Mouse (Mus musculus) bone marrow, adult 2 months (tissue): ENCODE measurements at regions not wholly inside any gene's neighbourhood (a gene's known extent, or its start where the extent isn't known, plus 50 kb on each side); places are given as distances from the start of the nearest gene placed in this dataset.

Source experiments
- H3K27ac ChIP-seq: fragments of 200-500 bp; 2 replicates; pipeline ENCODE4 v1.5.1; 2012; ENCODE audit warnings: low read depth, mild to moderate bottlenecking, control low read depth, inconsistent platforms, low read length; ENCODE audit not compliant: control insufficient read depth, poor library complexity, insufficient read depth
- H3K4me1 ChIP-seq: fragments of 200-500 bp; 2 replicates; pipeline ENCODE4 v1.6.1; 2011; ENCODE audit warnings: low read length; ENCODE audit not compliant: control insufficient read depth, insufficient read depth
- H3K4me3 ChIP-seq: fragments of 200-500 bp; replicated peaks from 2 replicates; pipeline ENCODE3; 2011; ENCODE audit warnings: mild to moderate bottlenecking, low read depth, low read length, control low read depth; ENCODE audit not compliant: control insufficient read depth
- CTCF ChIP-seq: fragments of 200-500 bp; IDR thresholded peaks from 2 replicates; pipeline ENCODE4 v1.5.1; 2011; ENCODE audit warnings: low read length, control low read depth; ENCODE audit not compliant: control insufficient read depth, insufficient read depth
- POLR2A ChIP-seq: fragments of 200-500 bp; IDR thresholded peaks from 2 replicates; pipeline ENCODE4 v1.6.1; 2011; ENCODE audit warnings: low read depth, mild to moderate bottlenecking, control low read depth, low read length, borderline replicate concordance; ENCODE audit not compliant: control insufficient read depth
- WGBS: fragments of 180-500 bp; shearing (Covaris S2); methylation state at CpG from one replicate; pipeline ENCODE4 v1.1.7; 2018; 5-methylcytosine and 5-hydroxymethylcytosine counted together

- no peak for TF ChIP-seq CTCF
- no peak for TF ChIP-seq POLR2A
- WGBS = 67% methylated on average over 2 of the region's 2 CpGs
Measured at GRCm38 (mm10) chr11:89247991-89248390, 54.1 kb downstream of the Nog start.

GRCm38 (mm10) chr11:89243370-89243769 is 58.8 kb downstream of the Nog start:
- no peaks in the 10 kb centered on the region for H3K4me1 ChIP-seq
- 42% methylated on average over 3 of the region's 3 CpGs for WGBS
- TF ChIP-seq POLR2A (no peak), CTCF (peak; percentile 13; the same call in 1 of the 2 replicates)
- no peak overlapping the region for H3K27ac ChIP-seq
- H3K4me3 ChIP-seq = no peak overlapping the region

More at GRCm38 (mm10) chr11:89247991-89248390, 54.1 kb downstream of the Nog start:
- Histone ChIP-seq H3K4me1 (no peaks in the 10 kb centered on the region), H3K27ac (no peak overlapping the region), H3K4me3 (no peak overlapping the region)

- WGBS = 64% methylated on average over 2 of the region's 2 CpGs
- Histone ChIP-seq H3K27ac (no peak overlapping the region), H3K4me1 (no peaks in the 10 kb centered on the region), H3K4me3 (no peak overlapping the region)
- TF ChIP-seq CTCF = no peak
- TF ChIP-seq POLR2A = no peak
Measured at GRCm38 (mm10) chr11:89242130-89242529, 60.0 kb downstream of the Nog start.

- Histone ChIP-seq H3K4me3 (no peak overlapping the region), H3K27ac (no peak overlapping the region), H3K4me1 (no peaks in the 10 kb centered on the region)
- TF ChIP-seq POLR2A (no peak), CTCF (no peak)
- WGBS = 78% methylated on average over 9 of the region's 9 CpGs
Measured at GRCm38 (mm10) chr11:89239891-89240290, 62.2 kb downstream of the Nog start.

- H3K4me1 ChIP-seq = no peaks in the 10 kb centered on the region
- WGBS = 63% methylated on average over 3 of the region's 3 CpGs
- TF ChIP-seq CTCF (no peak), POLR2A (no peak)
- no peak overlapping the region for H3K4me3 ChIP-seq
- no peak overlapping the region for H3K27ac ChIP-seq
Measured at GRCm38 (mm10) chr11:89236904-89237303, 65.2 kb downstream of the Nog start.

GRCm38 (mm10) chr11:89232884-89233480 is 69.2 kb downstream of the Nog start:
- no peaks in the 10 kb centered on the region for H3K4me1 ChIP-seq
- no peak for TF ChIP-seq POLR2A
- no peak for TF ChIP-seq CTCF
- WGBS = 67% methylated on average over 9 of the region's 9 CpGs
- no peak overlapping the region for H3K27ac ChIP-seq
- no peak overlapping the region for H3K4me3 ChIP-seq

- no peak overlapping the region for H3K27ac ChIP-seq
- H3K4me3 ChIP-seq = no peak overlapping the region
- 62% methylated on average over 5 of the region's 5 CpGs for WGBS
- TF ChIP-seq POLR2A (no peak), CTCF (no peak)
- H3K4me1 ChIP-seq = no peaks in the 10 kb centered on the region
Measured at GRCm38 (mm10) chr11:89229726-89230125, 72.4 kb downstream of the Nog start.

GRCm38 (mm10) chr11:89213204-89213603 is 88.9 kb downstream of the Nog start:
- H3K4me1 ChIP-seq = no peaks in the 10 kb centered on the region

GRCm38 (mm10) chr11:89209531-89209950 is 92.6 kb downstream of the Nog start:
- TF ChIP-seq CTCF (no peak), POLR2A (no peak)
- Histone ChIP-seq H3K4me1 (no peaks in the 10 kb centered on the region), H3K4me3 (no peak overlapping the region), H3K27ac (no peak overlapping the region)
- 49% methylated on average over 11 of the region's 11 CpGs for WGBS

More at GRCm38 (mm10) chr11:89213204-89213603, 88.9 kb downstream of the Nog start:
- Histone ChIP-seq H3K4me3 (no peak overlapping the region), H3K27ac (no peak overlapping the region)
- TF ChIP-seq CTCF (no peak), POLR2A (no peak)
- WGBS = 76% methylated on average over 5 of the region's 5 CpGs
